Mouse (Mus musculus): ENCODE results near the gene Gm12169. TPM values are rescaled to one million over a fixed set of nuclear protein-coding genes. Genes with fewer than 3 reads are reported as not detected.

The Gm12169 gene
- polyA plus RNA-seq, 1 experiment, result not detected

DNA sequence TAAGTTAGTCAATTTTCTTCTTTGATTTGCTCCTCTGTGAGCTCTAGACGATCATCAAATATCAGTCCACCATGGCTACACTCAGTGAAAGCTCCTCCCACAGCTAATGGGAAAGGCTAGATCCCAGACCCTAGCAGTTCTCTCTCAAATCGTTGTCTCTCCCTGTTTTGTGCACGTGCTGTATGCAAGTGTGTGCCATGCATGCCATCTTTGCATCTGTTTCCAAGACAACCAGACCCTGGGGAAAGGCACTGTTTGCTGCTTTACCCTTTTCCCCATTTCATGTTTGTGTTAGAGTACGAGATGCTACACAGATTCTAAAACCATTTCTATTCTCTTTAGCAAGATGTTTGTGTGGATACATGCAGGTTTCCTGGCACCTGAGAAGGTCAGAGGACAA, 13.0 kb downstream of the Gm12169 start:
- Histone ChIP-seq H3K4me1 (no peaks in the 10 kb centered on the region), H3K9me3 (no peaks in the 10 kb centered on the region), H3K36me3 (replicated peaks; ENCODE audit: low read length) (no peaks in the 10 kb centered on the region), H3K4me3 (replicated peaks) (no peak overlapping the region), H3K27me3 (replicated peaks) (peaks cover 1% of the 10 kb centered on the region)
- TF ChIP-seq FLI1 (IDR thresholded peaks at IDR 0.05; ENCODE audit: low read length) (no peak), GATA1 (IDR thresholded peaks at IDR 0.05; ENCODE audit: borderline replicate concordance, low read length) (no peak)

DNA sequence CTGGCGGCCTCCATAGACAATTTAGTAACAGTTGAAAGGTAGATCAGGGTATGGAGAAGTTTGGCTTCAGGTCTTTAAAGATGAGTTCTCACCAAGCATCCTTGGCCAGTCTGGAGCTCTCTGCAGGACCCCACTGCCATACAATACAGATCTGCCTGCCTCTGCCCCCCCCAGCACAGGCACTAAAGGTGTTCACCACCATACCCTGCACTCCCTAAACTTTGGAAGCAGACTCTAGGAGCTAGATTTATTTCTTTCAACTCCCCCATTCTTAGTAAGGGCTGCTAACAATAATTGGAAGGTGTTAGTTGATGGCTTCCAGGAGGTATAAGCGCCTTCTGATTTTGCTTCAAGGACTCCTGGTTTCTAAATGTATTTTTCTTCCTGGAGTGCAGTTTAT, 19.5 kb downstream of the Gm12169 start:
- H3K4me3 ChIP-seq (replicated peaks), result no peak overlapping the region
- no peaks in the 10 kb centered on the region for H3K36me3 ChIP-seq (replicated peaks; ENCODE audit: low read length)
- peaks cover 4% of the 10 kb centered on the region for H3K27me3 ChIP-seq (replicated peaks)
- no peaks in the 10 kb centered on the region for H3K4me1 ChIP-seq
- no peak for TF ChIP-seq GATA1 (IDR thresholded peaks at IDR 0.05; ENCODE audit: borderline replicate concordance, low read length)
- no peak for TF ChIP-seq FLI1 (IDR thresholded peaks at IDR 0.05; ENCODE audit: low read length)
- H3K9me3 ChIP-seq, result no peaks in the 10 kb centered on the region

DNA sequence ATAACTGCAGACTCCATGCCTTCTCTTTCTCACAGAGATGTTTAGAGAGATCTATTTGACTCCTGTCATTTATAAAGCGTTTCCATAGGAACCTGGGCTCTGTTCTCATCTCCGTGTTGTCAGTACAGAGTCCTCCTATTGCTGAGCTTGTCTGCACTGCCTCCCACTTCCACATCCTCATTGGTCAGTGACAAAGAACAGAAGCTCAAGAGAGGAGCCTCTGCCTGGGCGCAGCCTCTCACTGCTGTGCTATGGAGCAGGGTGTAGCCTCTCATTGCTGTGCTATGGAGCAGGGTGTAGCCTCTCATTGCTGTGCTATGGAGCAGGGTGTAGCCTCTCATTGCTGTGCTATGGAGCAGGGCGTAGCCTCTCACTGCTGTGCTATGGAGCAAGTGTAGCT, 25.7 kb downstream of the Gm12169 start:
- TF ChIP-seq FLI1 (IDR thresholded peaks at IDR 0.05; ENCODE audit: low read length) (no peak), GATA1 (IDR thresholded peaks at IDR 0.05; ENCODE audit: borderline replicate concordance, low read length) (no peak)
- Histone ChIP-seq H3K27me3 (replicated peaks) (peaks cover 4% of the 10 kb centered on the region), H3K9me3 (no peaks in the 10 kb centered on the region; the same call in 1 of the 2 replicates), H3K36me3 (replicated peaks; ENCODE audit: low read length) (no peaks in the 10 kb centered on the region), H3K4me1 (no peaks in the 10 kb centered on the region), H3K4me3 (replicated peaks) (no peak overlapping the region)

DNA sequence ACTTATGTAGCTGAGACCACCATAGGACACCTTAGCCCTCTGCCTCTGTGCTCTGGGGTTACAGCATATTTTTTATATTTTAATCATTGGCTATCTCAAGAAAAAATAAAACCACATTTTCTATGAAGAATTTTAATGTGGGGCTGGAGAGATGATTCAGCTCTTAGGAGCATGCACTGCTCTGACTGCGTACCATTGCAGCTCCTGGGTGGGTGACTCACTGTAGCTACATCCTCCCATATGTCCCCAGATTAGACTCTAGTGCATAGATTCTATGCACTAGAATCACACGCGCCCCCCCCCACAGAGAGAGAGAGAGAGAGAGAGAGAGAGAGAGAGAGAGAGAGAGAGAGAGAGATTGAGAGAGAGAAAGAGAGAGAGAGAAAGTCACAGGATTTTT, 28.7 kb downstream of the Gm12169 start:
- TF ChIP-seq GATA1 (IDR thresholded peaks at IDR 0.05; ENCODE audit: borderline replicate concordance, low read length) (no peak), FLI1 (IDR thresholded peaks at IDR 0.05; ENCODE audit: low read length) (no peak)
- Histone ChIP-seq H3K4me1 (no peaks in the 10 kb centered on the region), H3K36me3 (replicated peaks; ENCODE audit: low read length) (no peaks in the 10 kb centered on the region), H3K27me3 (replicated peaks) (peaks cover 2% of the 10 kb centered on the region), H3K9me3 (no peaks in the 10 kb centered on the region; the same call in 1 of the 2 replicates), H3K4me3 (replicated peaks) (no peak overlapping the region)

DNA sequence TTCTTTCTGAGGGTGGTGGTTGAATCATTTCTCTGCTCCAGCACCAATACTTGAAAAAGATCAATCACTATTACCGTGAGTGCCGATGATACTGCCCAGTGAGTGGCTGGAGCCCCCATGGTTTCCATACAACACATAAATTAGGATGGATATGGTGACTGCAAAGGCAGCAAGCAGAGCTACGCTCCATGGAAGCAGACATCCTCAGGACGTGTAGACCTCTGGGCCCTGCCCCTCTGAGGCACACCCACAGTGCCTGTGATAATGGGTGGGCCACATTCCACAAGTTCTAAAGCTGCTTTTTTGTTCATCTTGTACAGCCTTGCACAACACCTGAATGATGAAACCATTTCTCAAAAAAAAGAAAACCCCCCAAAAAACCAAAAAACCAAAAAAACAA, 37.1 kb downstream of the Gm12169 start:
- Histone ChIP-seq H3K36me3 (replicated peaks; ENCODE audit: low read length) (no peaks in the 10 kb centered on the region), H3K4me1 (no peaks in the 10 kb centered on the region), H3K27me3 (replicated peaks) (peaks cover 1% of the 10 kb centered on the region), H3K4me3 (replicated peaks) (no peak overlapping the region), H3K9me3 (no peaks in the 10 kb centered on the region)
- TF ChIP-seq FLI1 (IDR thresholded peaks at IDR 0.05; ENCODE audit: low read length), result no peak

DNA sequence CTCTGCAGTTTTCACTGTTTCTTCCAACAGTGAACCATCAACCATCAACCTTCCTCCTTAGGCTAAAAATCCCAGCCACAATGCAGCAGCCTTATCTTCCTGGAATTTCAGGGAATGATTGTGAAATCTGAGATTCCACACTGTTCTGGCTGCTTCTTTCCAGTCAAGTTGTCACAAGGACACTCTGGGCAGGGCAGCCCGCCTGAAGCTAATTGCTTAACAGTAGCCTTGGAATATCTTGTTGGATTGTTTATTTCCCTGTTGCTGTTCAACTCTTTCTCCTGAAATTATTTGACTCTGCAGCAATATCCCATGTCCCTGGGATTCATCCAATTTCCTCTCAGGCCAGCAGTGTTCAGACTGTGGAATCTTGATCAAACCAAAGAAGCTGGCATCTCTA, 40.7 kb downstream of the Gm12169 start:
- H3K9me3 ChIP-seq, result no peaks in the 10 kb centered on the region
- H3K4me3 ChIP-seq (replicated peaks), result no peak overlapping the region
- H3K4me1 ChIP-seq, result no peaks in the 10 kb centered on the region
- TF ChIP-seq FLI1 (IDR thresholded peaks at IDR 0.05; ENCODE audit: low read length), result no peak
- no peak for TF ChIP-seq GATA1 (IDR thresholded peaks at IDR 0.05; ENCODE audit: borderline replicate concordance, low read length)
- no peaks in the 10 kb centered on the region for H3K36me3 ChIP-seq (replicated peaks; ENCODE audit: low read length)
- no peaks in the 10 kb centered on the region for H3K27me3 ChIP-seq (replicated peaks)

DNA sequence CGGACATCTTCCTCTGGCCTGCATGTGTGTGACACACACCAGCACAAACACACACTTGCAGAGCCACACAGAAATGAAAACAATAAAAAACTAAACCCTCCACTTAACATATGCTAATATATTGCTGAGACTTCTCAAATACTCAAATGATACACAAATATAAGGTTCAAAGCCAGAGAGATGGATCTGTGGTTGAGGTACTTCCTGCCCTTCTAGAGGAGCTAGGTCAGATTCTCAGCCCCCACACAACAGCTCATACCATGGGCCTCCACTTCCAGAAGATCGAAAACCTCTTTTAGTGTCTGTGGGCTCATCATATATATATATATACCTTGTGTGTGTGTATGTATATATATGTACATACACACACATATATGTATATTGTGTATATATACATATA, 42.0 kb downstream of the Gm12169 start:
- Histone ChIP-seq H3K4me3 (replicated peaks) (no peak overlapping the region), H3K9me3 (no peaks in the 10 kb centered on the region), H3K4me1 (no peaks in the 10 kb centered on the region), H3K36me3 (replicated peaks; ENCODE audit: low read length) (no peaks in the 10 kb centered on the region), H3K27me3 (replicated peaks) (no peaks in the 10 kb centered on the region)
- TF ChIP-seq GATA1 (IDR thresholded peaks at IDR 0.05; ENCODE audit: borderline replicate concordance, low read length) (no peak), FLI1 (IDR thresholded peaks at IDR 0.05; ENCODE audit: low read length) (no peak)

DNA sequence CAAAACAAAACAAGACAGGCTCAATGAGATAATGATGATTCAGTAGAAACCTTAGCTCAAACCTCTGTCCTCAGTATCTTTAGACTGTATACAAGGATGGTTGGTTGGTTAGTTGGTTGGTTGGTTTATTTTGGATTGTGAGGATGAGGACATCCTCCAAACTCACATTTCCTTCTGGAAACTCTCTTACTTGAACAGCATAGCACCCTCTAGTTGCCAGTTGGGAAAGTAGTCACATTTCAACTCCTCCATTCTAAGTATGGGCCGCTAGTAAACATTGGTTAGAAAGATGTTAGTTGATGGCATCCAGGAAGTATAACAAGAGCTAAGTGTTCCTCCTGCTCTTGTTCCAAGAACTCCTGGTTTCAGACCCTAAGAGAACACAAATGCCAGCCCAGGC, 45.1 kb downstream of the Gm12169 start:
- Histone ChIP-seq H3K9me3 (no peaks in the 10 kb centered on the region), H3K4me3 (replicated peaks) (no peak overlapping the region), H3K4me1 (no peaks in the 10 kb centered on the region), H3K27me3 (replicated peaks) (no peaks in the 10 kb centered on the region), H3K36me3 (replicated peaks; ENCODE audit: low read length) (no peaks in the 10 kb centered on the region)
- TF ChIP-seq FLI1 (IDR thresholded peaks at IDR 0.05; ENCODE audit: low read length) (no peak), GATA1 (IDR thresholded peaks at IDR 0.05; ENCODE audit: borderline replicate concordance, low read length) (no peak)

DNA sequence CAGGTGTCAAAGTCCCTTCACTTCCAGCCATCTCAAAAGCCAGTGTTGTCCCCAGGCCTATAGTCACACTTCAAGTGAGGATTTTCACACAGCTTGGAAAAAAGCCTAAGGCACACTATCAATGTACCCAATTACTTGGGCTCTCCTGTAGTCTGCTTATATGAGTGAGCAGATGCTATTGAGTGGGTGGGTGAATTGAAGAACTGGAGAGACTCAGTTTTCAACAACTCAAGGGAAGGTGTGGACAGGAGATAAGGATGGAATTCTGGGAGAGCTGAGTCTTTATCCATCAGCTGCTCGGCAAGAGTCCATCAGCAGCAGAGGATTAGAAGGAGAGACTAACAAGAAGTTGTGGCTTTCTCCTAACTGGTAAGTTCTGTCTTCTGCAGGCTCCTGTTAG, 47.3 kb downstream of the Gm12169 start, which contains the start of gene BC053393:
BC053393 (plus strand) TSS at position 210 of the 400 bp plus-strand sequence.
- H3K4me3 ChIP-seq (replicated peaks), result no peak within 1 kb of the TSS
- H3K9me3 ChIP-seq, result no peaks in the 10 kb centered on the region
- TF ChIP-seq GATA1 (IDR thresholded peaks at IDR 0.05; ENCODE audit: borderline replicate concordance, low read length) (no peak), FLI1 (IDR thresholded peaks at IDR 0.05; ENCODE audit: low read length) (no peak)
- no peaks in the 10 kb centered on the region for H3K4me1 ChIP-seq
- H3K27me3 ChIP-seq (replicated peaks), result peaks cover 2% of the 10 kb centered on the region
- no peaks in the 10 kb centered on the region for H3K36me3 ChIP-seq (replicated peaks; ENCODE audit: low read length)

DNA sequence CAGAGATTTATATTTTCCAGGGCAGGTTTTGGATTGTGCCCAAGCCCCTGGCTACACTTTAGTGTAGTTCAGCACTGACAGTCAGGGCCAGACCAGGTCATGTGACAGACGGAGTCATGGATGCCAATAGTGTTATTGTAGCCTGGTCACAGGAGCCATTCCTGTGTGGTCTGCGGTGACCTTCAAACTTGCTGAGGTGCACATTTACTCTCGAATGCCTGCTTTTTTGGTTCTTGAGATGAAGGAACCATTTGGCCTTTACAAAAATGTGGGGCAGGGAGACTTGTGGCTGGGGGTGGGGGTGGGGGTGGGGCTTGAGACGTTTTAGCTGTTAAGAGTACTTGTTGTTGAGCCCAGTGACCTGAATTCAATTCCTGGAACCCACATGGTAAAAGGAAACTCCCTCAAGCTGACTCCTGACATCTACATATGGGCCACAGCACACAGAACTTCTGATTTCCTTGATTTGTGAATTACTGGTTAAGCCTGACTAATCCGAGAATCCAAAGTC, 54.8 kb downstream of the Gm12169 start:
- no peak for TF ChIP-seq FLI1 (IDR thresholded peaks at IDR 0.05; ENCODE audit: low read length)
- no peak for TF ChIP-seq GATA1 (IDR thresholded peaks at IDR 0.05; ENCODE audit: borderline replicate concordance, low read length)
- Histone ChIP-seq H3K4me3 (replicated peaks) (no peak overlapping the region), H3K9me3 (0 out of 2 replicates have a peak, but pooled peaks cover 3% of the 10 kb centered on the region), H3K36me3 (replicated peaks; ENCODE audit: low read length) (no peaks in the 10 kb centered on the region), H3K4me1 (no peaks in the 10 kb centered on the region; the same call in 1 of the 2 replicates), H3K27me3 (replicated peaks) (peaks cover 2% of the 10 kb centered on the region)

DNA sequence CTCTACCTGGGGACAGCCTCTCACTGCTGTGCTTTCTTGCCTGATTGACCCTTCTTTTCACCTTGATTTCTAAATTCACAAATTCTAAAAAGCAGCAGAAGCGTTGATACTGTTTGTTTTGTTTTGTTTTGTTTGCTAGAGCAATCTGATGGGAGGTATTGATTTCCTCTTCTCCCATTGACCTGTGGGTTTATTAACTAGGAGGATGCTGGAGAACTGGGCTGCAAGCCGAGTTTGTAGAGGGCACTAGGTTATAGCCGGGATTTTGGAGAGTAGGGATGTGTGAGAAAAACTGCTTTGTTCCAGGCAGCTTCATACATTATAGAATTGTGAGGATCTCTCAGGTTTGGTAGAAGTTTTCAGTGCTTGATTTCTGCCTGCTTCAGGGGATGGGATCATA, 56.4 kb downstream of the Gm12169 start:
- Histone ChIP-seq H3K4me3 (replicated peaks) (no peak overlapping the region), H3K9me3 (0 out of 2 replicates have a peak, but pooled peaks cover 3% of the 10 kb centered on the region), H3K4me1 (peaks cover 2% of the 10 kb centered on the region), H3K27me3 (replicated peaks) (no peaks in the 10 kb centered on the region), H3K36me3 (replicated peaks; ENCODE audit: low read length) (no peaks in the 10 kb centered on the region)
- TF ChIP-seq FLI1 (IDR thresholded peaks at IDR 0.05; ENCODE audit: low read length) (no peak), GATA1 (IDR thresholded peaks at IDR 0.05; ENCODE audit: borderline replicate concordance, low read length) (no peak)
